Mouse (Mus musculus) kidney, postnatal 4 days (tissue): ENCODE data around the gene 3110001I22Rik.
A peak's percentile ranks its signal among the peaks of the same experiment; 100 is the strongest.

Experiments used
- DNase-seq, 2 experiments: peaks; one replicate each; pipeline ENCODE4 v3.0.0; 2021; ENCODE audit warnings: mixed read lengths in 2 of 2

The 3110001I22Rik gene

GRCm38 (mm10) chr16:13722937-13723336 lies 51.2 kb downstream of the 3110001I22Rik start:
- DNase-seq = peak in 1 of 2 experiments; percentile 15

- DNase-seq = no peak
These were observed 56.1 kb downstream of the 3110001I22Rik start for GRCm38 (mm10) chr16:13727811-13728335.
